Mouse (Mus musculus): ENCODE results near the gene Tcf7. TPM values are rescaled to one million over a fixed set of nuclear protein-coding genes. Genes with fewer than 3 reads are reported as not detected.

Gene Tcf7
- polyA plus RNA-seq, 1 experiment from 2014 or later, result 16.0 TPM

- Histone ChIP-seq H3K9ac (ENCODE audit: low read depth, low read length) (no peak overlapping the region), H3K36me3 (ENCODE audit: insufficient read depth, low read length) (no peaks in the 10 kb centered on the region), H3K4me2 (ENCODE audit: low read length) (no peak overlapping the region), H3K4me1 (replicated peaks; ENCODE audit: insufficient read depth, low read length) (no peaks in the 10 kb centered on the region), H3K27me3 (ENCODE audit: insufficient read depth, low read length) (no peaks in the 10 kb centered on the region), H3K27ac (no peak overlapping the region), H3K4me3 (replicated peaks; ENCODE audit: low read depth, low read length) (no peak overlapping the region), H3K9me3 (replicated peaks; ENCODE audit: low read length) (no peaks in the 10 kb centered on the region)
- DNase-seq (ENCODE audit: low spot score) (no peak), ATAC-seq (replicated peaks; ENCODE audit: low FRiP score, low read depth) (no peak)
- no peak for TF ChIP-seq CTCF (IDR thresholded peaks at IDR 0.05; ENCODE audit: low read depth)
- 73% methylated on average over 7 of the region's 7 CpGs for WGBS
Measured at GRCm38 (mm10) chr11:52299687-52300086, 16.9 kb upstream of the Tcf7 start.

- WGBS, result 81% methylated on average over 9 of the region's 9 CpGs
- H3K36me3 ChIP-seq (ENCODE audit: insufficient read depth, low read length), result no peaks in the 10 kb centered on the region
- no peak for ATAC-seq (replicated peaks; ENCODE audit: low FRiP score, low read depth)
Measured at GRCm38 (mm10) chr11:52298955-52299354, 16.1 kb upstream of the Tcf7 start.

GRCm38 (mm10) chr11:52297352-52297751 lies 14.5 kb upstream of the Tcf7 start:
- Histone ChIP-seq H3K27me3 (ENCODE audit: insufficient read depth, low read length) (no peaks in the 10 kb centered on the region), H3K4me2 (ENCODE audit: low read length) (no peak overlapping the region), H3K9me3 (replicated peaks; ENCODE audit: low read length) (no peaks in the 10 kb centered on the region), H3K27ac (no peak overlapping the region), H3K36me3 (ENCODE audit: insufficient read depth, low read length) (no peaks in the 10 kb centered on the region), H3K4me1 (replicated peaks; ENCODE audit: insufficient read depth, low read length) (peaks cover 4% of the 10 kb centered on the region; the same call in 1 of the 2 replicates), H3K4me3 (replicated peaks; ENCODE audit: low read depth, low read length) (no peak overlapping the region), H3K9ac (ENCODE audit: low read depth, low read length) (no peak overlapping the region)
- no peak; the same call in 1 of the 2 replicates for ATAC-seq (replicated peaks; ENCODE audit: low FRiP score, low read depth)
- peak; percentile 94 for TF ChIP-seq CTCF (IDR thresholded peaks at IDR 0.05; ENCODE audit: low read depth)
- 10% methylated on average over 9 of the region's 9 CpGs for WGBS
- peak; percentile 78 for DNase-seq (ENCODE audit: low spot score)

More at GRCm38 (mm10) chr11:52298955-52299354, 16.1 kb upstream of the Tcf7 start:
- no peak overlapping the region for H3K4me2 ChIP-seq (ENCODE audit: low read length)
- no peak for TF ChIP-seq CTCF (IDR thresholded peaks at IDR 0.05; ENCODE audit: low read depth)
- no peaks in the 10 kb centered on the region for H3K4me1 ChIP-seq (replicated peaks; ENCODE audit: insufficient read depth, low read length)
- no peaks in the 10 kb centered on the region for H3K9me3 ChIP-seq (replicated peaks; ENCODE audit: low read length)
- DNase-seq (ENCODE audit: low spot score), result no peak
- no peaks in the 10 kb centered on the region for H3K27me3 ChIP-seq (ENCODE audit: insufficient read depth, low read length)
- no peak overlapping the region for H3K4me3 ChIP-seq (replicated peaks; ENCODE audit: low read depth, low read length)
- no peak overlapping the region for H3K27ac ChIP-seq
- no peak overlapping the region for H3K9ac ChIP-seq (ENCODE audit: low read depth, low read length)

GRCm38 (mm10) chr11:52294103-52294502 lies 11.3 kb upstream of the Tcf7 start:
- Histone ChIP-seq H3K27ac (no peak overlapping the region), H3K9me3 (replicated peaks; ENCODE audit: low read length) (no peaks in the 10 kb centered on the region), H3K36me3 (ENCODE audit: insufficient read depth, low read length) (no peaks in the 10 kb centered on the region), H3K4me2 (ENCODE audit: low read length) (no peak overlapping the region), H3K4me3 (replicated peaks; ENCODE audit: low read depth, low read length) (no peak overlapping the region), H3K4me1 (replicated peaks; ENCODE audit: insufficient read depth, low read length) (peaks cover 4% of the 10 kb centered on the region; the same call in 1 of the 2 replicates), H3K27me3 (ENCODE audit: insufficient read depth, low read length) (no peaks in the 10 kb centered on the region), H3K9ac (ENCODE audit: low read depth, low read length) (no peak overlapping the region)
- WGBS, result 85% methylated on average over 9 of the region's 9 CpGs
- DNase-seq (ENCODE audit: low spot score) (no peak), ATAC-seq (replicated peaks; ENCODE audit: low FRiP score, low read depth) (no peak)
- no peak for TF ChIP-seq CTCF (IDR thresholded peaks at IDR 0.05; ENCODE audit: low read depth)

- peaks cover 4% of the 10 kb centered on the region; the same call in 1 of the 2 replicates for H3K4me1 ChIP-seq (replicated peaks; ENCODE audit: insufficient read depth, low read length)
- H3K9me3 ChIP-seq (replicated peaks; ENCODE audit: low read length), result no peaks in the 10 kb centered on the region
- DNase-seq (ENCODE audit: low spot score) (no peak), ATAC-seq (replicated peaks; ENCODE audit: low FRiP score, low read depth) (no peak)
- no peak overlapping the region for H3K9ac ChIP-seq (ENCODE audit: low read depth, low read length)
- no peaks in the 10 kb centered on the region for H3K36me3 ChIP-seq (ENCODE audit: insufficient read depth, low read length)
- H3K27me3 ChIP-seq (ENCODE audit: insufficient read depth, low read length), result no peaks in the 10 kb centered on the region
- WGBS, result 78% methylated on average over 6 of the region's 6 CpGs
- H3K4me2 ChIP-seq (ENCODE audit: low read length), result no peak overlapping the region
- no peak for TF ChIP-seq CTCF (IDR thresholded peaks at IDR 0.05; ENCODE audit: low read depth)
- no peak overlapping the region for H3K4me3 ChIP-seq (replicated peaks; ENCODE audit: low read depth, low read length)
- H3K27ac ChIP-seq, result no peak overlapping the region
Measured at GRCm38 (mm10) chr11:52292894-52293293, 10.1 kb upstream of the Tcf7 start.

GRCm38 (mm10) chr11:52292346-52292745 lies 9.5 kb upstream of the Tcf7 start:
- H3K27me3 ChIP-seq (ENCODE audit: insufficient read depth, low read length), result no peaks in the 10 kb centered on the region
- peaks cover 4% of the 10 kb centered on the region; the same call in 1 of the 2 replicates for H3K4me1 ChIP-seq (replicated peaks; ENCODE audit: insufficient read depth, low read length)
- H3K9ac ChIP-seq (ENCODE audit: low read depth, low read length), result no peak overlapping the region
- no peak for TF ChIP-seq CTCF (IDR thresholded peaks at IDR 0.05; ENCODE audit: low read depth)
- ATAC-seq (replicated peaks; ENCODE audit: low FRiP score, low read depth), result peak; percentile 63
- WGBS, result 37% methylated on average over 7 of the region's 7 CpGs
- H3K36me3 ChIP-seq (ENCODE audit: insufficient read depth, low read length), result no peaks in the 10 kb centered on the region
- H3K4me2 ChIP-seq (ENCODE audit: low read length), result no peak overlapping the region
- DNase-seq (ENCODE audit: low spot score), result peak; percentile 57
- no peak overlapping the region for H3K4me3 ChIP-seq (replicated peaks; ENCODE audit: low read depth, low read length)
- no peaks in the 10 kb centered on the region for H3K9me3 ChIP-seq (replicated peaks; ENCODE audit: low read length)
- no peak overlapping the region for H3K27ac ChIP-seq

- Histone ChIP-seq H3K27me3 (ENCODE audit: insufficient read depth, low read length) (no peaks in the 10 kb centered on the region), H3K27ac (no peak overlapping the region), H3K4me1 (replicated peaks; ENCODE audit: insufficient read depth, low read length) (peaks cover 17% of the 10 kb centered on the region), H3K9ac (ENCODE audit: low read depth, low read length) (no peak overlapping the region), H3K9me3 (replicated peaks; ENCODE audit: low read length) (no peaks in the 10 kb centered on the region), H3K4me2 (ENCODE audit: low read length) (no peak overlapping the region), H3K36me3 (ENCODE audit: insufficient read depth, low read length) (no peaks in the 10 kb centered on the region), H3K4me3 (replicated peaks; ENCODE audit: low read depth, low read length) (no peak overlapping the region)
- TF ChIP-seq CTCF (IDR thresholded peaks at IDR 0.05; ENCODE audit: low read depth), result no peak
- DNase-seq (ENCODE audit: low spot score) (no peak), ATAC-seq (replicated peaks; ENCODE audit: low FRiP score, low read depth) (no peak)
- 21% methylated on average over 4 of the region's 4 CpGs for WGBS
Measured at GRCm38 (mm10) chr11:52286958-52287305, 4.1 kb upstream of the Tcf7 start.

Measured in kidney, postnatal 0 days (tissue).